Mouse (Mus musculus) embryo, embryonic 10 days (tissue): Measurements from ENCODE around the gene Grin2d.
A peak's percentile ranks its signal among the peaks of the same experiment; 100 is the strongest.

ENCODE experiments used
- DNase-seq: peaks from one replicate; pipeline ENCODE4 v3.0.0-alpha.2; 2015; ENCODE audit warnings: low spot score

Grin2d gene

DNA sequence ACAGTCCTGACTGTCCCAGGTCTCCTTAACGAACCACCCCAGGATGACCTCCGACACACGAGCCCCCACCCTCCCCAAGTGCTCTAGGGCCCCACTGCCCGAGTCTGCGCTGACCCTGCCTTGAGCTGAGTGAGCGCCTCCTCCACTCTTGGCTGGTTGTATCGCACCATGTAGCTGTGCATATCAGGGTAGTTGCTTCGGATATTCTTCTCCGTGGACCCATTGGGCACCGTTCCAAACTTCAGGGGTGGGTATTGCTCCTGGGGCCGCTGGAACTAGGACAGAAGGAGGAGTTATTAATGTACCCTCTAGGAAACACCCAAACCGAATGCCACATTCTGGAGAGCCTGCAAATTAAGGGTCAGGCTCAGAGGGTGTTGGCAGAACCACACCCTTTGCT lies 25.1 kb downstream of the Grin2d start:
- no peak for DNase-seq

DNA sequence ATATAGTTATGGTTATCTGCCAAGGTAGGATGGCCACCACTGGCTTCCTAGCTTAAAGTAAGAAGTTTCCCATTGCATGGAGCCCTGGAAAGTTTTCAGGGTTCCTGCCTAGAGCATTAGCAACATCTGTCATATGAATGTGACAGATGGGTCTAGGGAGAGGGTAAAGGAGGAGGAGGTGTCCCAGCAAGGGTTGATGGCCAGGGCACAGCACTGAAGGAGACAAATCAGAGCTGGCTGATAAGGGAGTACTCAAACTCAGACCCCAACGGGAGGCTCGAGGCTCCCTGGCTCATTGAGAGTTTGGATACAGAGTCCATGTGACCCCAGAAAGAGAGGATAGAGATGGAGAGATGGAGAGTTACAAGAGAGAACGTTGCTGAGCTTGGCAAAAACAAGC lies 27.5 kb downstream of the Grin2d start:
- DNase-seq: no peak

DNA sequence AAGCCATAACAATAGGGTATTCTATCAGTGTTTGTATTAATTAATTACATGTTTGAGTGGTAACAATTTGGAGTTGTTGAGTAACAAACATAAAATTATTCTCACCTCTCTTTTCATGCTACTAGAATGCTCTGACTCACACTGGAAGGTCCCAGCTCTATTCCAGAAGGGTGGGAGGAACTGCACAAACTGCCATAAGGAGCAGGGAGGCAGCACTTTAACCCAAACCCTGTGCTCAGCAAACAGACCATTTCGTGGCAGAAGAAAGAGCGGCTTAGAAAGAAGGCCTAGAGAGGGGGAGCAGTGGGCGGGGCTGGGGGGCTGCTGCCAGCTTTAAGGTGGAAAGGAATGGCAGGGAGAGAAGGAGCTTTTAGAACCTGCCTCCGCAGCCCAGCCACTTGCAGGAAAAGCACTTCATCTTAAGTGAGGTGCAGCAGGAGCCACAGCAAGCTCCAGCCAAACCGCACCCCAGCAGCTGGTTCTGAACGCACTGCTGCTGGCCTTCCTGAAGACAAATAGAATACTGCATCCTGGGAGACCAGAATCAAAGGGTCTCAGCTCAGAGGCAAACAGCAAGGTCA lies 29.6 kb downstream of the Grin2d start:
- no peak for DNase-seq

DNA sequence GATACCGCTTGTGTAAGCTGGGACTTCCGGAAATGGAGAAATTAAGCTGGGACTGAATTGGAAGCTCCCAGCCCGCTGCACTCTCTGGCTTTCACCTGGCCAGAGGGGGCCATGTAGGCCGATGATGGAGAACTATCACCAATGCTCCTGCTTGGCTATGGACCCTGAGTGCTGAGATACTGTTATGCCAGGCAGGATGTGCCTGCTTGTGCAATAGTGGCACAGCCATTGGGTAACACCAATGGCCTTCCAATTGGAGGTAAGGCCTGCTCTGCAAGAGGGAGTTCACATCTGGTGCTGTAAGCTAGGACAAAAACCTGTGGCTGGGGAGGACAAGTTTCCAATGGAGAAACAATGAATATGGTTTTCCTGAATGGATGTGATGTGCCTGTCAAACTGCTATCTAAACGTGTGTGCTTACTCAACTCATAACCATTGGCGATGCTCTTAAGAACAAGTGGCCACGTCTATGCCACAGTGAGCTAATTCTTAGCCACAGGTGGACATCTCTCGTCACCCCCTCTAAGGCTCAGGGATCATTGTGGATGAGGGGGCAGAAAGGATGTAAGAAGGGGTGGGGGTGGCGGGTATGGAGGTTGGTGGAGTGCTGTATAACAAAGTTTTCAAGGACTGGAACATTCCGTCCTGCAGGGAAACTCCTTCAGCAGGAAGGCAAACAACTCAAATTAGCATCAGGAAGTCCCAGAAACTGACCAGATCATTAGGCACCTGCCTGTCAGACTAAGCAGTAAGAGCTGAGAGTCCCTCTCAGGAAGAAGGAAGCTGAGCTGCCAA lies 35.0 kb downstream of the Grin2d start:
- DNase-seq: no peak

DNA sequence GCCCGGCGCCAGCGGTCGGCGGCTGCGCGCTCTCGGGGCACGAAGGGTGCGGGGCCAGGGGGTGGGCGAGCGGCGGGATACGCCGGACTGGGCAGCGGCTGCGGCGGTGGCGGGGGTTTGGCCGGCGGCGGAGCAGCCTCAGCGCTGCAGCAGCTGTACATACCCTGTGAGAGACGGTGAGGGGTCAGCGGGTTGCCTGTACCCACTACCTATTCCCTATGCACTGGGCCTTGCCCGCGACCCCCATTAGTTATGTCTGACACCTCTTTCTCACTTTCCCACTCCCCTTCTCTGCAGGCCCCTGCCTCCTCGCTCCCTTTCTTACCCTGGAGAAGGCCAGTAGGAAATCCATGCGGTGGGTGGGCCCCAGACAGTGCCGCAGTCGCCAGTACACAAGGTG lies 44.3 kb downstream of the Grin2d start:
- DNase-seq: no peak

DNA sequence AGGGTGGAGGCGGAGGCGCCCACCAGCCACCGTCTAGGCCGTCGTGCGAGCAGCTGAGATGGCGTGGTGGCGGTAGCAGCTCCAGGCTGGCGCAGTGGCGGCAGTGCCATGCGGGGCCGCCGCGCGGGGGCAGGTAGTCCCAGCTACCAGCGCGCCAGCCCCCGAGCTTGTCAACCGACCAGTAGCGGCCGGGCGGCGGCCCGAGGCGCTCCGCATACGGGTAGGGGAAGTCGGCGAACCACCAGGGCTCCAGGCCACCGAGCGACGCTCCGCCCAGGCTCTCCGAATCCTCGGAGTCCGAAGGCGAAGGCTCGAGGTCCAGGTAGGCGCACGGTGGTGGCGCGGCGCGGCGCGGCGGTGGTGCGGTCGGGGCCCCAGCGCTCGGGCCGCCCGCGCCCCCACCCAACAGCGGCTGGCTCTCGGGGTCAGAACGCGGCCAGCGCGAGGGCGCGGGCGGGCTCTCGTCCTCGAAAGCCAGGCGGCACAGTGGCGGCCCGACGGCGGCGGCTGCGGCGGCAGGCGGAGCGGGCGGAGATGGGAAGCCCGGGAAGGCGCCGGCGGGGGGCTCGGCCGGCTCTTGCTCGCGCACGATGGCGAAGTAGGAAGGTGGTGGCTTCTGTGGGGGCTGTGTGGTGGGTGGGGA lies 44.9 kb downstream of the Grin2d start:
- no peak for DNase-seq

DNA sequence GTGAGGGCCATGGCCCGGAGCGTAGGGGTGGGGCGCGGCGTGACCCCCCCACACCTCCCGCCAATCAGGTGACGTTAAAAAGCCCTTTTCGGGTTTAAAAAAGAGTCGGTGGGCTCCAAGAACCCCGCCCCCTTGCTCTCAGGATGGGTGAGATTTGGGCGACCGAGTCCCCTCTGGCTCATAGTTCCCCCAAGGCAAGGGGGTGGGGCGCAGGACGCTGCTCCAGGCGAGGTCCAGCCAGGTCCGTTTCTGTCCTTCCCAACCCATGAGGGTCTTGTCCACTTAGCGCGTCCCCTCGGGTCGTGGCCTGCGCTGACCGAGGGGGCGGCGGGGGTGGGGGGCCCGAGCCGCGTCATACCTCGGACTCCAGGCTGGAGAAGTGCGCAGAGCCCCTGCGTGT lies 45.8 kb downstream of the Grin2d start:
- DNase-seq: no peak

DNA sequence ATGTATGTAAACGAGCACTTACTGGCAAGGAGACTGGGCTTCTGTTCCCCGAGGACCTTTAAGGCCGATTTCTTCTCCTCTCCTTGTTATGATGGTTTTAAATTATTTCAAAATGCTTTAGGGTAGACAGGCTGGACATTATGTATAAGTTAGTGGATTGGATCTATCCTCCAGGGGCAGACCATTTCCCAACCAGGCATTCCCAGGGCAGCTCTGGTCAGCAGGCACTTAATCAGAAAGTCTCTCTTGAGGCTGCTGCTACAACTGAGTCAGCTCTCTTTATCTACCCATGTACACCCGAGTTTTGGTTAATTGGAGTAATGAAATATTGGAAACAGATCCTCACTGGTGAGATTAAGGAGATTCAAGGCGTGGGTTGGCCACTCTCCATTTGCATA lies 47.1 kb downstream of the Grin2d start:
- no peak for DNase-seq

DNA sequence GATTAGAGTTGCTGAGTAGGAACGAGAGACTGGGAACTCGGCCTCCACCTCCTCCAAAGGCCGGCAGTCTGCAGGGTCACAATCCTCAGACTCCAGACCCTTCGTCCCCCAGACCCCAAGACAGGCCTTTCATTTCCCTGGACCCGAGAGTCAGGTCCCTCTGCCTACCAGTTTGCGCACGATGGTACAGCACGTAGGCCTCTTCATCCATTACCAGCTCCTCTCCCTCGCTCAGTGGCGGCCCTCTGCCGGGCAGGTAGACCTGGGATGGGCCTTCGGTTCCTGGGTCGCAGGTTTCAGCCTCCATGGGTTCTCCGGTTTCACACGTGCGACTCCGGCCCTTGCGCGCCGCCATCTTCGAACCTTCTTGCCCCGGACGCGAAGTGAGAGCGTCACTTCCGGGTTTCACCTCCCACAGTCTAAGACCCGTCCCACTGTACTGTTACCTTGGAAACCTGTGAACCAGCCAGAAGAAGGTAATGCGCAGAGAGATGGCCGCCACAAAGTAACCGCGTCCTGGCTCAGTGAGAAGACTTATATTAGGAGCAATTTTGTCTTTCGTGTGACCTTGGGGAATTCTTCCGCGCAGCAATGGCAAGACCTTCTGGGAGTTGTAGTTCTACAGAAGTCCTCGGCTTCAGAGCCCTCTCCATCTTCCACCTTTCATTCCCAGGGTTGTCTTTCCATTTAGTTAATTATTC lies 47.6 kb downstream of the Grin2d start, which contains the start of gene Grwd1:
Gene Grwd1 (minus strand): TSS at position 518 of the 701 bp plus-strand sequence.
- DNase-seq: peak; percentile 96

DNA sequence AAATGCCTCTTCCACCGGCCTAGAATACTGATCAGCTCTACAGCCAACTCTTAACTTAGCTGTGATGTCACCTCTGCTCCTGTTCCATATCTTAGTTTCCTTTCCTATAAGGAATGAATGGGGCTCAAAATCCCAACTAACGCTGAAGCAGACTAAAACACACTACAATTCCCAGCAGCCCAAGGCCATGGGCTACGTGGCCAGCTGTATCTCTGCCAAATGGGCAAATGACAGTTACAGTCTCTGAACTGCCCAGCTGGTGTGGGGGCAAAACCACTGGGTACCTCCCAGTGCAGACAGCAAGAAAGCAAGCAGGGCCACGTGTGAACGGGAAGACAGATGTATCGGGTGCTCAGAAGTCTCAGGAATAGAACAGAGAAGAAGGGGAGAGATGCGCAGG lies 51.5 kb downstream of the Grin2d start:
- DNase-seq: no peak

DNA sequence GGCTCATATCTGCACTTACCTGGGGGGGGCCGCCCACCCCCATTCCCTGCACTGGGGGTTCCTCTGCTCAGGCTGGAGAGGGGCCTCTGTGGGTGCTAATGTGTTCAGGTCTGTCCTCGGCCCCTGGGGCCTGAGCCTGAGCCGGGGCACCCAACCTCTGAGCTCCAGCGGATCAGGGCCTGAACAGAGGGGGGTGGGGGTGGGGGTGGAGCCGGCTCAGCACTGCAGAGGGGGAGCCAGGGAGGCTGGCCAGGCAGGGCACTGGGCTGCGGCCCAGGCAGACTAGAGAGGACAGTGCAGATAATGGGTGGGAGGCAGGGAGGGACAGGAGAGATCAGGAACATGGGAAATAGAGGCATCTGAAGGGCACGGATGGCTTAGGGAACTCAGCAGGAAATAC lies 53.6 kb downstream of the Grin2d start, which contains the start of gene Kcnj14:
Gene Kcnj14 (minus strand): TSS at position 185 of the 400 bp plus-strand sequence.
- no peak for DNase-seq

DNA sequence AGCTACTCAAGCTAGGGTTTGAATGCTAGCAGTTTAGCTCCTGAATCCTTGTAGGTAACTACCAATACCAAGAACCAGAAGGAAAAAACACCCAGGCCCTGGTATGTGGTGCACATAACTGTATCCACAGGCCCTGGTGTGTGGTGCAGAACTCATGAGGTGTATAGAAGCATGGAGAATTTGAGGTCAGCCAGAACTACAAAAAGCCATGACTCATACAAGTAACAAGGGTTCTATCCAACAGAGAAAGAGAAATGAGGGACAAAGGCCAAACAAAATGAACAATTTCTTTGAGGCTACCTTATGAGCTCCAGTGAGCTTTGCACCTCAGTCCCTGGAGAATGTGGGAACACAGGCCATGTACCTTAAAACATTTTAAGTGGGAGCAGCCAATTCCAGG lies 57.3 kb downstream of the Grin2d start:
- no peak for DNase-seq

DNA sequence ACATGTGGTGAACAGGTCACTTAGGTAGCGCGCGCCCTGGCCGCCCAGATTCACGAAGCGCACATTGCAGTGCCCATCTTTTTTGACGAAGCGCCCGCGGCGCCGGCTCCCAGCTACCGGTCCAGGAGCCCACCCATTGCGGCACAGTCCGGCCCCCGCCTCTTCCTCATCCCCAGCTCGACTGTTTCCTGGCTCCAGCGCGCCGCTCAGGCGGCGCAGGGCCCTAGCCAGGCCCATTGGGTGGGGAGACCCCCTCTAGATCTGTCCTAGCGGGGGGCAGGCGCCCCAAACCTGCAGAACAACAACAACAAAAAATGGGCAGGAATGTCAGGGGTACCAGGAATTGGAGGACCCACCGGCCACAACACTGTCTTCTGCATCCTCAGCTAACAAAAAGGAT lies 58.3 kb downstream of the Grin2d start:
- no peak for DNase-seq

DNA sequence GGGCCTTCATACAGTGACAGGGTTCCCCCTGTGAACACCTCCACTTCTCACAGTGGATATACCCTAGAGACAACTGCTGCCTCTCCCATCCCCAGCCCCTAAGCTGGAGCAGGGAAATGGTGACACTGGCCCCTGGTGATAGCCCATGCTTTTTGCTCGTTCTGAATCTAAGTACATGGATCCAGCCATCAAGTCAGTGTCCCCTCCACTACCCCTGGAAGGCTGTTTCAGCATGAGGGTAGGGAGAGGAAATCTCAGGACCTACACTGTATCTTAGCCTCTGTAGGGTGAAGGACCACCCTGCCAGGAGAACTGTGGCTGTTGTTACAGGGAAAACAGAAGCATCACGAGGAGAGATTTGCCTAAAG lies 62.2 kb downstream of the Grin2d start:
- no peak for DNase-seq

DNA sequence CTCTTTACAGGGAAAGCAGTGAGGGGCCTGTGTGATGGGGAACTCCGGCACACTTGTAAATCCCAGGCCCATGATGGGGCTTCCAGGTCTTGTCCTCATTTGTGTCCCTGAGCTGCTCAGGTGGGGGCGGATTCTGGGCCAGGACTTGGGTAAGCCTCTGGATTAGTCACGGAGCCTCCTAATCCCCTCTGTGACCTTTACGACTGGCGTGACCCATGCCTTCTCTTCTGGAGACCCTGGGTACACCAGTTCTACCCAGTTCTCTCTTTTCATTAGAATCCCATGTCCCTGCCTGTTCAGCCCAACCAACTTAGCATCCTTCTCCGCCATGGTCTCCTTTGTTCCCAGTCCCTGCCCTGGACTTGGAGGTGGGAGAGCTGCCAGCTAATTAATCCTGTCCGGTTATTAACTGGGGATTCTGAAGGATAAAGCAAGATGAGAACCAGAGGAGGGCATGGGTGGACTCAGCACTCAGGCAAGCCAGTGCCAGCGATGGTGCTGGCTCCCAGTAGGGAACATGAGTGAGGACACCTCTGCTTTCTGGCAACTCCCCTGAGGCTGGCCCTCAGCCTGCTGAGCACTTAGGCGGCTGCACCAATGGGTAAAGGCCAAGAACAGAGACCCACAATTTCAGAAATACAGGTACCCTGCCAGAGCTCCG lies 62.7 kb downstream of the Grin2d start:
- peak; percentile 54 for DNase-seq

DNA sequence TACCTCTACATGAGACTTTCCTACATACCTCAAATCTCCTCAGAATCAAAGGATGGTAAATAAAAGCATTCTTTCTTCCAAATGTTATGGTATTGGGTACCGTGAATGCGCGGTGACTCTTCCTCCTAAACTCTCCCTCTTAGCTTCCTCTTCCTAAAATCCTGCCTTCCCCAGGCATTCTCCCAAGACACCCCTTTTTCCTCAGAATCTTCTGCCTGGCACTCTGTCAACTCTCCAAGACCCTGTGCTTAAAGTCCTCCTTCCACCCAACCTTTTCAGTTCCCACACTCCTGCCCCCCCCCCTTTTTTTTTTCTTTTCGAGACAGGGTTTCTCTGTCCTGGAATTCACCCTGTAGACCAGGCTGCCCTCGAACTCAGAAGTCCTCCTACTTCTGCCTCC lies 63.3 kb downstream of the Grin2d start:
- no peak for DNase-seq

DNA sequence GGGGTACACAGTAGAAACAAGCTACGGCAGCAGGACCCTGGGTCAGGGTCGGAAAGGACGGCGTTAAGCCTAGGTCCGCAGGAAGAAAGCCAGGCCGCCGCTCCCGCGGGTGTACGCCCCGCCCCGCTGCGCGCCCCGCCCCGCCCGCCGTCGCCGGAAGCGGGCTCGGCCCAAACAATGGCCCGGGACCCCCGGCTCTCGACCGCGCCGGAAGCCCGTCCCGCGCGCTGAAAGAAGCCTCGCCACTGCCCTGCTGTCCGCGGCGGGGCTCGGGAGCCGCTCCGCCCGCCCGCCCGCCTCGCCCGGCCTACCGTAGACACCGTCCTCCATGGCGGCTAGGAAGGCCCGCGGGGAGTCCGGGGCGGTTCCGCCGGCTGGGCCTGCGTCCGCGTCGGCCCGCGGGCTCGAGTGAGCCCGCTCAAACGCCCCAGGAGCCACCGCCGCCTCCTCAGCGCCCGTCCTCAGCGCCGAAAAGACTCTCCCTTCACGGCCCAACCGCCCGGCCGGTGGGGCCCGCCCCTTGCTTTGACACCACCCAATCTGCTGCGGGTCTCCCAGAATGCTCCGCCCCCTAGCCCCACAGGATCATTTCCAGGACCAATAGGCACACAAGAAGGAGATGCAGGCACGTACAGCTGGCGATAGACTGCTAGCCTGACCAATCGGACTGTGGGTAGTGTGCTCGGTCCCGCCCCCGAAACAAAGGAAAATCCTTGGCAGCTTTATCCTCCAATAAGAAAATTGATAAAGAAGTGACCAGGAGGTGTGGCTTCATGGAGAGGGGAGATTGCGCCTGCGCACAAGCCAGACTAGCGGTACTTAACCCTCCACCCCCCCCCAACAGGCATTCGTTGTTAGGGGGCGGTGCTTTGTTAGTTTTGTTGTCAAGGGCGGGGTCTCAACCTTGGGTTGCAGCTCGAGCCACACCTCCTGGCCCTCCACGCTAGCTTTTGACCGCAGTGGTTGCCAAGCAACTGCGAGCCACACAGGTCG lies 64.1 kb downstream of the Grin2d start, which contains the start of gene Cyth2:
Gene Cyth2 (minus strand): TSS at position 795 of the 993 bp plus-strand sequence.
- peak; percentile 99 for DNase-seq

DNA sequence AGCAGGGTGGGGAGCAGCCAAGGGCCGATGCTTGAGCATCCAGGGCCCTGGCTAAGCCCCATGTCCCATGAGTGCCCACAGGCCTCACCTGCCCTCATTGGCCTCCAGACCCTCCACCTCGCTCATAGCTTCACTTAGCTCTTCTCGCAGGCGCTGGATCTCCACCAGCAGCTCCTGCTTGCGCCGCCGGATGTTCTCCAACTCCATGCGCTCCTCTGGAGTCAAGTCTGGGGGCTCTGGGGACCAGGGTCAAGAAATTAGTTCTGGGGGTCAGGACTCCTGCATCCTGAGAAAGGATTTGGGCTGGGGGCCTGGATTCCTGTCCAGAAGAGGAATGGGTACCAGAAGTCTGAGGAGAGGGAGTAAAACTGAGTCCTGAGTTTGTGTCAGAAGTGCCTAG lies 65.3 kb downstream of the Grin2d start:
- no peak for DNase-seq

DNA sequence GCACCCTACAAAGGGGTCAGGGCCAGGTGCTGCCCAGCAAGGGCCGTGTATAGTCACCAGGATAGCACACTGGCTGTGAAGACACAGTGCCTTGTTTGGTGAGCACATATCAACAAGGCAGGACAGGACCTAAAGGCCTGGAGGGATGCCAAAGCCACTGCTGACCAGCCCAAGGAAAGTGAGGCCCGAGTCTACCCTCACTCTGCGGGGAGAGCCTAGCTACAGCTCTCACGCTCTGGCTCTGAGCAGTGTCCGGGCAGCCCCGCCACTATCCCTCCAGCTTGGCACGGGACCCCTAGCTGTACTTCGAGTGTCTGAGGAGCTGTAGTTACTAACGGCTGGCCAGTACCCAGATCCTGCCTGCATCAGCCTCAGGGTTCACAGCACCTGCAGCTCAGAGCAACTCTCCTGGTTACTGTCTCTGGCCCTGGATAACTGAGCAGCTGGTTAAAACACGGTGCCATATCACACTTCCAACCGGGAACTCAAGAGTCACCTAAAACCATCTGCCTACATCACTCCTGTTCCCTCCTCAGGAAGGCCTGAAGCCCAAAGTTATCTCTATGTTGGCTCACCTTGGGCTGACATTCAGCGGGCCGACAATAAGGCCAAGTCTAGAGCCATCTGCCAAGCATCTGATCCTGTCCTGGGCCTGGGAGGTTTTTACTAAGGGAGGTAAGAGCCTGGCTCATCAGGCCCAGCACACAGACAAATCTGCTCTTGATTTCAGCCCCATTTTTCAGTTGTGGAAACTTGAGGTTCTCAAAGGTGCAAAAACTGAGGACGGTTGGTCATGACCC lies 68.7 kb downstream of the Grin2d start:
- DNase-seq: no peak

DNA sequence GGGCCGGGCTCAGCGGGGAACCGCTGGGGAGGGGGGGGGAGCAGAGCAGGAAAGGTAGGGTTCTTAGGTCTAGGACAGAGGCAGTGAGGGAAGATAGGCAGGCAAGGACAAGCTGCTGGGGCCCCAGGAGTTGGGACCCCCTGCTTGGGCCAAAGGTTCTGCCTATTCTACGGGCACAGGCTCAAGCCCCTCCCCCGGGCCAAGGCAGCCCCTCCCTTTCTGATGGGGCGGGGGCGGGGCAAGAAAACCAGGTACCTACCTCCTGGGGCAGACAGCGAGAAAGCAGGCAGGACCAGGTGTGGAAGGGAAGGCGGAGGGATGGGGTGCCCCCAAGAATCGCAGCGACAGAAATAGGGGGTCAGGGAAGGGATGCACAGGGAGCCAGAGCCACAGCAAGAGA lies 69.7 kb downstream of the Grin2d start:
- DNase-seq: no peak
